Comparison of ENCODE assay signal across 28 mouse cellular contexts in the genomic region with DNA sequence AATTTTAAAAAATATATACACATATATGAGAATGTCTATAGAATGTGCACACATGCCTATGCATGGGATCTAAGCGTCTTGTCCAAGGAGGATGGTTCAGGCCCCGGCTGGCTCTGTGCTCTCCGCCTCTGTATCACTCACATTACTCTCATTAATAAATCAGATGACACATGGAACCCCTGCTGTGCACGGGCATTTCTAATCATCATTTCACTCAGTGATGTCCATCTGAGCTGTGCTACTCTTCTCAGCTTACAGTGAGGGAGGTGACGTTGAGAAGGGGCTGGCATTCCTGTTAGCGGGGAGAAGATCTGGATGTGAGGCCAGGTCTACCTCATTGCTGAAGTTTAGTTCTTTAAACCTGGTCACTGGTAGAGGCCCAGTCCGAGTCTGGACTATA.
"Had no signal": no experiment of that assay in that cellular context is flagged by ENCODE, and none has a peak within 500 bp of the region (broad histone marks: within the 10 kb centered on the region; RNA-seq: fewer than 3 reads in every experiment).

No protein-coding gene starts in this region.

- H3K27ac ChIP-seq: left cerebral cortex, adult 2 months; limb, embryonic 10.5 days; limb, embryonic 12.5 days; limb, embryonic 13.5 days; limb, embryonic 15.5 days; liver, embryonic 12.5 days; liver, embryonic 13.5 days; liver, embryonic 14.5 days; liver, embryonic 15.5 days; lung, embryonic 15.5 days; macrophage; midbrain, embryonic 10.5 days; midbrain, embryonic 12.5 days; midbrain, embryonic 13.5 days; midbrain, embryonic 15.5 days had no signal

- H3K4me3 ChIP-seq: left cerebral cortex, adult 2 months; limb, embryonic 10.5 days; limb, embryonic 12.5 days; limb, embryonic 13.5 days; limb, embryonic 15.5 days; liver, embryonic 12.5 days; liver, embryonic 13.5 days; liver, embryonic 15.5 days; lung, embryonic 15.5 days; megakaryocyte, embryonic 14.5 days; midbrain, embryonic 10.5 days; midbrain, embryonic 12.5 days; midbrain, embryonic 13.5 days; midbrain, embryonic 15.5 days; myocyte had no signal

- H3K36me3 ChIP-seq: limb, embryonic 10.5 days; limb, embryonic 12.5 days; limb, embryonic 13.5 days; limb, embryonic 15.5 days; liver, embryonic 12.5 days; liver, embryonic 13.5 days; liver, embryonic 15.5 days; lung, embryonic 15.5 days; midbrain, embryonic 10.5 days; midbrain, embryonic 12.5 days; midbrain, embryonic 13.5 days; midbrain, embryonic 15.5 days had no signal

- H3K9me3 ChIP-seq: limb, embryonic 10.5 days; limb, embryonic 12.5 days; limb, embryonic 13.5 days; limb, embryonic 15.5 days; liver, embryonic 12.5 days; liver, embryonic 13.5 days; liver, embryonic 15.5 days; lung, embryonic 15.5 days; midbrain, embryonic 10.5 days; midbrain, embryonic 12.5 days; midbrain, embryonic 13.5 days; midbrain, embryonic 15.5 days had no signal

- DNase-seq: left cerebral cortex, postnatal 4 days; liver; liver, embryonic 13.5 days; liver, postnatal 0 days; lung, adult 18-20 months; lung, adult 2 months; lung, embryonic 14.5 days; lung, postnatal 10 days; lung, postnatal 14 days; lung, postnatal 36 days; lung, postnatal 4 days; midbrain, embryonic 14.5 days had no signal

- H3K27me3 ChIP-seq: limb, embryonic 12.5 days; limb, embryonic 13.5 days; limb, embryonic 15.5 days; liver, embryonic 12.5 days; liver, embryonic 13.5 days; liver, embryonic 15.5 days; lung, embryonic 15.5 days; megakaryocyte, embryonic 14.5 days; midbrain, embryonic 15.5 days had no signal
